Mouse (Mus musculus) spleen, adult 12 weeks (tissue): Measurements from ENCODE around the gene Abcg5.

Experiments
- DNase-seq: peaks from one replicate; pipeline ENCODE4 v3.0.0; 2022; ENCODE audit warnings: low spot score

Abcg5 gene

DNA sequence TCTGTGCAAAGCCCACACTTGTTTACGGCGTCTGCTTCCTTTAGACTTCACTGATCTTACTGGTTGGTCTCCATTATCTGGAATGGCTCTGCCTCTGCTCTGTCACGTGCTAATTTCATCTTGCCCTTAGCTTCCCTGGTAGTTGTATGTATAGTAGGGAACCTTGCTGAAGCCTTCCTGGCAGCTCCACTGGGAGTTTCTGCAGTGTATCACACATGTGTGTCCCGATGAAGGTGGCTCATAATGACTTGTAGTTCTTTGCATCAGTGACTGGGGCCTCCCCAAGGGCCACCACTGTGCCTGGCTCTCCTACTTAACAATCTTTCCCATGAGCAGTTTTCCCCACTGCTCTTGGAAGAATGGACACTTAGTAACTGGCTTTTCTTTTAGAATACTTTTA is 74.2 kb downstream of the Abcg5 start:
- DNase-seq, result no peak
